Mouse (Mus musculus) inflammation-experienced regulatory T-cells, adult 6 months (primary cell): ENCODE measurements around the gene Pqlc2. TPM values are rescaled to one million over a fixed set of nuclear protein-coding genes. Genes with fewer than 3 reads are reported as not detected.
A peak's percentile ranks its signal among the peaks of the same experiment; 100 is the strongest.

Source experiments
- ATAC-seq: one replicate; pipeline ENCODE4 v1.8.0; 2017
- polyA plus RNA-seq, 3 experiments: library from polyadenylated mRNA; unstranded; fragments of 100-300 nt; shearing (Covaris generic); gene quantifications; one replicate each; pipeline ENCODE4 v1.2.1; 2017

Gene Pqlc2
- polyA plus RNA-seq, 3 experiments from 2014 or later: 7.6 to 10.0 (median 9.7) TPM

DNA sequence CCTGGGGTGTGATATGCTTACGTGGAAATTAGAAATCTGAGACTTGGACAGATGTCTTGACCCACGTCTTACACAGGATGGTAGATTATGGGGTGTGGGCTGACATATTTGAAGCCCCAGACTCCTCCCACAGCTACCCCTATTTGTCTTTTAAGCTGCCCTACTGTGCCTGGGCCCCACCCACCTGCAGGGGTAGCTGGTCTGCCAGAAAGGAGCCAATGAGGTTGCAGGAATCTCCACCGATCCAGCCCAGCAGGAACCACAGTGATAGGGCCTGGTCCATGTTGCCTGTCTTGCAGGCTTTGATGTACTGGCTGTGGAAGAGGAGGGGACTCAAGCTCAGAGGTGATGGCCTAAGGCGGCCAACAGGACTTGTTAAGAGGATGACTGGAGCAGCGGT, 8.3 kb downstream of the Pqlc2 start:
- no peak for ATAC-seq

DNA sequence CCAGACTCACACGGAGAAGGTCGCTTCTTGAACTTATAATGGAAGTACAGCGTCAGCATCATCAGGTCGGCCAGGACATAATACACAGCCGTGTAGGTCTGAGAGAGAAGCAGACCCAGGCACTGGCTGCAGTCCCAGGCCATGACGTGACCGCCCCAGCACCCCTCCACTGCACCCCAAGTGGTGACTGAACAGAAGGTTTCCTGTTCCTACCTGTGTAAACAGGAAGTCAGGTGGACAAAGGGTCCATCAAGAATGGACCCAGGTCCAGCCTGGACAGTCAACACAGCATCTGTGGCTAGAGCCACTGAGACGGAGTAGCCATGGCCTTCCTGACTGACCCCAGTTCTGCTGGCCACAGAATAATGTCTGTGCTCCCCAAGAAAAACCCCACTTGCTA, 8.7 kb downstream of the Pqlc2 start:
- ATAC-seq: no peak

DNA sequence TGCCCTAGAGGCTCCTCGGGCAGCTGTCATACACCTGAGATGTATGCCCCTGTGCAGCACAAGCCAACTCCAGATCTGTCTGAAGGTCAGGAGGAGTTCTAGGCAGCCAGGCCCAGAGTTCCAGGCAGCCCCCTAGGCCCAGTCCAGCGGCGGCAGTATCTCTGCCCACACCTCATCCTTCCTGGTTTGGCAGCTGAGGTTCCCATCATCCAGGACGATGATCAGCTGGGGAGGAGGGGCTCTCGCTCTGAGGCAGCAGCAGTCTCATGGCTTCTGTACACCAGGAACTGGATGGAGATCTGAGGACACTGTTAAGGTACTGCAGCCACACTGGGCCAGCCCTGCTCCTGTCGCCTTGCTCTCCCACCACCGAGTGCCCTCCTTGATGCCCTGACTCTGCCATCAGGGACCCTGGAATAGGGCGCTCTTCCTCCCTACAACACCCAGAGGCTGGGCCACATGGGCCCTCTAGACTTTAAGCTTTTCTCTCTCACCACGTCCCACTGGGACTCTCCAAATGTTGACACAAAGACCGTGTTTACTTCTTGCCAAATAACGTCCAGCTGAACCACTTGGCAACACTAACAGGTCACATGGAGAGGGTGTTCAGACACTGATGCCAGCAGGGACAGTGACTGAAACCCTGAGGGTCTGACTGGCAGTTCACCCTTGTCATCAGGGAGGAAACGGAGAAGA, 11.7 kb downstream of the Pqlc2 start:
- no peak for ATAC-seq

DNA sequence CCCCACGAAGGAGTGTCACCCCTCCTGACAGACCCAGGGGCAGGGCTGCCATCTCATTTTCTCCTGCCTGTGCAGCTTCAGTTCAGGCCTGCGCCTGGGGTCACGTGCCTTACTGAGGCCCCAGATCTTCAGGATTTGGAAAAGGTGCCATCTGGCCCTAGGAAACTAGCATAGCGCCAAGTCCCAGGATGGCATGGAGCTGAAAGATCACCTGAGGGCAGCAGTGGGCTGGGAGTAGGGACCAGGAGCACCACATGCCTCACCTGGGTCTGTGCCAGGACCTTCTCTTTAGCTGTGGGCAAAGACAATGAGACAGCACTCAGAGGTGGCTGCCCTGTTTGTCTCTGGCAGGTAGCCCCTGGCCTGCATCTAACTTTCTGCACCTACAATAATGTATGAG, 12.9 kb downstream of the Pqlc2 start:
- no peak for ATAC-seq

DNA sequence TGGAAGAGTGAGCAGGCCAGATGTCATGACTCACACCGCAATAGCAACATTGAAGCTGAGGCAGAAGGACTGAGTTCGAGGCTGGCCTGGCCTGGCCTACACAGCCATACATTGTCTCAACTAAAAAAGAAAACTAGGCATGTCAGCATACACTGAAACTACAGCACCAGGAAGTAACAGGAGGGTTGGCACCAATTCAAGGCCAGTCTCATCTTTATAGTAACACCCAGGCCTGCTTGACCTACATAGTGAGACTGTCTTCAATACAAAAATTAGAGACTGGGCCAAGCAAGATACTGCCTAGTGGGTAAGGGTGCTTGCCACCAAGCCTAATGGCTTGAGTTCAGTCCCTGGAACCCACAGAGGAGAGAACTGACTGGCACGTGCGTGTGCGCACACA, 18.5 kb downstream of the Pqlc2 start:
- ATAC-seq: no peak

DNA sequence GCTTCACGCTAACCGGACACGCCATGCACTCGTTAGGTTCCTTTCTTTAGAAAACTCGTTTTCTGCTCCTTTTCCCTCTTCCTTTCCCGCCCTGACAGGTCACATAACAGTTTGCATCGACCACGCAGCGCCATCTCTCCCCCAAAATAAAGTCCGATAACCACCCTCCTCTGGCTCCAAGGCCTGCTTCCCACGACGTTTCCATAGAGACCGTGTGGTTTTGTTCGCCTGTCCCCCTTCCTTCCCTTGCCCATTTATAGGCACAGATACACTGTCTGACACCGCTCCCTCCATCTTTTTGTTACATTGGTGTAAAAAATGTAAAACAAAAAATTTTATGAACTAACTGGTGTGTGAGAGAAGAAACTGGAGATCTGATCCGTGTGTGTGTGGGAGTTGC, 19.4 kb downstream of the Pqlc2 start:
- ATAC-seq: no peak

DNA sequence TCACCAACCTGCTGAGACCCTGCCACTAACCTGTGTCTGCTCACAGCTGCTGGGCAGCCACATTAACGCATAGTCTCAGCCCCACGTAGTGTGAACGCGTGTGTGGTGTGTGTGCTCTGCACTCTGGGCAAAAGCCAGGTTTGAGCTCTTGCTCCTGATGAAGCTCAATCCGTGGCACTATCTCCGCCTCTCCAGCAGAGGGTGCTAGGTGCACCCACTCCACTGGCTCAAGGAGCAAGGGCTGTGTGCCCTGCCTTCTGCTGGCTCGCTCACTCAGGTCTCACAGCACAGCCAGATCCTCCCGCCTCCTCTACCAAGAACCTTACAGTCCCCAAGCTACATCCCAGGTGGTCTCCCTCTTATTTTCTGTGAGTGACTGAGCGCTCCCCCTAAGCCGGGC, 21.5 kb downstream of the Pqlc2 start:
- peak; percentile 51 for ATAC-seq

DNA sequence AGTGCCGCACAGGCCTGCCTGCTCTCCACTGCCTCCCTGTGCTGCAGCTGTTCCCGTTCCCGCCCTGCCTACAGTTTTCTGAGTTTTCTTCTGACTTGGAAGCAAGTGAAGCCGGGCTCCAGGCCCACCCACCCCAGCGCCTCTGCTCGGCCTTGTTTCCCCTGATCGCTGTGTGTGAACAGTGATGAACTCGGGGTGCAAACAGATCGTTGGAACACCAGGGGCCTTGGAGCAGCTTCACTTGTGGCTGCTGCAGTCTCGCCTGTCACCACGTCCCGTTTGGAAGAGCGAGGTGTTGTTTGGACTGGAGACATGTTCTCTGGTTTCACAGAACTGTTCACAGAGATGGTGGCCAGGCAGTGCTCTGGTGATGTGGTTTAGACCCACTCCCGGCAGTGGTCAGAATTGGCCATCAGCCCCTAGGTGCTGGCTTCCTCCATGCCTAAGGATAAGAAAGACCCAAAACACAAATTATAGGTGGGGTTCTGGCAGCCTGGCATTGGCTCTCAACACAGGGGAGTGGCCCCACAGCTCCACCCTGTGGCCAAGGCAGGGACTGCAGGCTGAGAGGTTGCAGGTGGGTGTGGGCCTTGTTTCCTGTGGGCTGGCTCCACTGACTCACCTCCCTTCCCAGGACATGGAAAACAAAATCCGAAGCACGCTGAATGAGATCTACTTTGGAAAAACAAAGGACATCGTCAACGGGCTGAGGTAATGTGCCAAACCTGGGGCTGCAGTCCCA, 23.2 kb downstream of the Pqlc2 start:
- peak; percentile 66 for ATAC-seq

DNA sequence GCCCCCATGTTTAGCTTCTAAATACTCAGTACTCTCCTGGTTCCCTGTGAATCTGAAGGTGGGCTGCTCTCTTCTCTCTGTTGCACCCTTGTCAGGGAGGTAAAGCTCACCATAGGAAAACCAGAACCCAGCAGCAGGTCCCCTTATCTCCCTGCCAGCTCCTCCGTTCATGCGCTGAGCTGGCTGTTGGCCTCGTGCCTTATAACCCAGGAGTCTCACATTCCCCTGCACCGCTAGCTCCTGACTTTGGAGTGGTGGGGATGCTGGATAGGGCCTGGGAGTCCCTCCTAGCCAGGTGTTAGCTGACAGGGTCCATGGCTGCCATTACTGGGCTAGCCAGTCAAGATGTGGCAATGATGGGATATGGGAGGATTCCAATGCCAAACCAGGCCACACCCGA, 24.3 kb downstream of the Pqlc2 start:
- no peak for ATAC-seq

DNA sequence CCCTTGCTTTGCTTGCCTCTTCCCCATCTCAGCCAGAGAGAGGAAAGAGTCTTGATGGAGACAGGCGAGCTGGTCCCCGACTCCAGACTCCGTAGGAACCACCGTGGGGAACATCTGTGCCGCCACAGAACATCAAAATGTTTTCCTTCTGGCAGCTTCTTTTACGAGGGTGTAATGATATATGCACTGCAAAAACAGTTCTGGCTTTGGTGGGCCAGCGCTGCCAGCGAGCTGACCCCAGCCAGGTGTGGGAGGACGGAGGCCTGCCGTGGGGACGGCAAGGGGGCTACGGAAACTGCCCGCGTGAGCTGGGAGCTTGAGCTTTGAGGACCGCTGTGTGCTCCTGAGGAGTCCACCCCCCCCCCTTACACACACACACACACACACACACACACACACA, 25.6 kb downstream of the Pqlc2 start:
- ATAC-seq: no peak

DNA sequence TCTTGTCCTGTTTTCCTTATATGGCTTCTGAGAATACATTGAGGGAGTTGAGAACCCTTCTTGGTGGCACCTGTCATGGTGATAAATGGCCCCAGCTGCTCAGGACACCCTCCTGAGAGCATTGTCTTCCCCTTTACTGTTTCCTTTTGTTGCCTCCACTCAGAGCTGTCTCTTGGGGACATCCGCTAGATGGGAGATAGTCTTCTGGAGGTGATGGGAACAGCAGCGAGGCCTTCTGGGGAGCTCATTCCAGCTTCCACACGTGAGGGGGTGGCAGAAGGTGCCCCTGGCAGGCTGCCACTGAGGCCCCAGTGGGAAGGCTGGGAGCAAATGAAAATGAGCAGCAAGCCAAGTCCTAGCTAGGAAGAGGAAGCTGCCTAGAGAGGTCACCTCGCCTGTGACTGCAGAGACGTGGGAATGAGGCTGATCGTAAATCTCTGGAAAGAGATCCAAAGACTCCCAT, 27.5 kb downstream of the Pqlc2 start:
- ATAC-seq: no peak

DNA sequence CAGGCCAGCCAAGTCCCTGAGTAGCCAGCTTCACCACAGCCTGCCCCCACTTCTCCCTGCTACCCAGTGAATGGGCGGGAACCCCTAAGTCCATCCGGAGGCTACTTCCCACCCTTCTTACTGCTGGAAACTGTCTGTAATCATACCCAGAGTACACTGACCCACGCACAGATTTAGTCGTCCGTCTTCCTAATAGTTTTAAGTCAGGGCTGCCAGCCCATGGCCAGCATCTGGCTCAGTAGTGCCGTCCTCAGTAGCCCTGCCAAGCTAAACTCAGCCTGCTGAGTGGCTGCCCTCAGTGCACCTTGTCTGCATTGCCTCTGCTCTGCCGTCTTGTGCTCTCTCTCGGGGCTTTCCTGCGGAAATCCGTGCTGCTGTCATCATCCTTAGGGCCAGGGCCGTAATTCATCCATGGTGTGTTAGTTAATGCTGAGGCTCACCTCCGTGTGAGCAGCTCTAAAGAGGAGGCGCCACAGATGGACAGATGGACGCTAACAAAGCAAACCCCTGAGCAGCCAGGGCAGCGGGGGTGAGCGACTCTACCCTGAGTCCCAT, 28.6 kb downstream of the Pqlc2 start:
- no peak for ATAC-seq

DNA sequence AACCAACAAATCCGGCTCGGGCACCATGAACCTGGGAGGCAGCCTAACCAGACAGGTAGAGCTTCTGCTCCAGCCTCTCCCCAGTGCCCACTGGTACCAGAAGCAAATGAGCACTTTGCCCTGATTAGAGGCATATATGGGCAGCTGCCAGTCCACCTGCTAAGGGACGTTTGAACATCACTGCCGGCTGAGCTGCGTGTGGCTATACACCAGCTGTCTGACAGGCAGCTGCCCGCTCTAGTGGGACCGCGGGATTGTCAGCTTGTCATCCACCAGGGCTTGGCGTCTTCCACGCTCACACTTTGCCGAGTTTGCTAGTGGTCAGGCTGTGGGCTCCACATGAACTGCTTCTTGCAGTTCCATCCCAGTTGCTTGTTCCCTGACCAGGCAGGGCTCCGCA, 30.0 kb downstream of the Pqlc2 start:
- no peak for ATAC-seq

DNA sequence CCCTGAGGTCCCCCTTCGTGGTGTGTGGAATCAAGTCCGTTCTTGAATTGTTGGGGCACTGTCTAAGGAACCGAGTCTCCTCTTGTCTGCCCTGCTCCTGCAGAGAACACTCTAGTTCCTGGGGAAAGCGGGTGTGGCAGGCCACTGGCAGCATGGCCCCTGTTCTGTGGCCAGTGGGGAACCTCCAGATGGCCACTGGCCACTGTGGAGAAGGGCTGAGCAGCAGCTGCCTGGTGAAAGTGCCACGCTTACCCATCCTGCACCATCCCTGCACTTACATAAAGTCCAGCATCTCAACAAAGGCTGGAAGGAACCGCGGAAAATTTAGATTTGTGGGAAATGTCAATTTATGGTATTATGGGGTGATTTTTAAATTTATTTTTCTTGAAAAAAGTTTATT, 34.1 kb downstream of the Pqlc2 start:
- no peak for ATAC-seq

DNA sequence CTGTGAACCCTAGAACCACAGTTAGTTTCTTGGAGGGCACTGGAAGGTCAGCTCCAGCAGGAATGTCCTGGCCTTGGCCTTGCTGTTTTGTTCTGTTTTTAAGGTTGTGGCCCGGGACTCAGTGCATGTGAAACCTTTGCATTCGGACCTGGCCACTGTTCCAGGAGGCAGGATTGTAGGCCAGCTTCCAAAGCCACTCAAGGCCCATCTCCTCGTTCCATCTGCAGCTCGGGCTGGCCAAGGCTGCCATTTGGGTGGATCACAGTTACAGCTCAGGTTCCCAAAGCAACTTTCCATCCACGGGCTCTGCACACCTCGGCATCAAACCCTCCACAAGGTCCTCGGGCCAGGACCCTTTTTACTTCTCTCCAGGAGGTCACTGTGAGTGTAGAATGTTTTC, 35.9 kb downstream of the Pqlc2 start:
- ATAC-seq: no peak

DNA sequence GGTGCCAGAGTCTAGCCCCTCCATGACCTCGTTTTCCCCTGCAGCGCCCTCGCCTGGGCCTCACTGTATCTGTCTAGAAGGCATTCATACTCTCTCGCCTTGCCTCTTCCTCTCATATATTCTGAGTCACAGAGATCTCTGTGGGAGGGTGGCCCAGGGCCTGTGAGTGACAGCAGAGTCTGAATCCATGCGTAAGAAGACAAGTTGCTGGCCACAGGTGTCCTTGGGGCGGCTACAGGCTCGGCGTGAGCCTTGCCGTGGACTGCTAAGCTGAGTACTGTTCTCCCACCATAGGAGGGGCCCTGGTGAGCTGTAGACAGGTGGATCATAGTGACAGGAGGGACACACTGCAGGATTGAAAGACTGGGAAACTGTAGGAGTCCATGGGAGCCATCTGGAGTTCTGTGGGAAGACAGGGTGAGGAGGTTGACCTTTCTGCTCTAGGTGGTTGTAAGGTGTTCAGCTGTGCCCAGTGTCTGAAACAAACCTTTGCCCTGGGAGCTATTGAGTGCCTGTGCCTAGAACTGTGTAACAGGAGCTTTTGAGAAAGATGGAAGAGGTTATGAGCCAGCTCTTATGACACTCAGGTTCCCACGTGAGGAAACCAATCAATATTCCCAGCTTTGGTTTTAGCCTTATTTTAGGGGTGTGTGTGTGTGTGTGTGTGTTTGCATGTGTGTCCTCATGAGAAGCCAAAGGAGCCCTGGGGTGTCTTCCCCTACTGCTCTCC, 37.4 kb downstream of the Pqlc2 start:
- no peak for ATAC-seq

DNA sequence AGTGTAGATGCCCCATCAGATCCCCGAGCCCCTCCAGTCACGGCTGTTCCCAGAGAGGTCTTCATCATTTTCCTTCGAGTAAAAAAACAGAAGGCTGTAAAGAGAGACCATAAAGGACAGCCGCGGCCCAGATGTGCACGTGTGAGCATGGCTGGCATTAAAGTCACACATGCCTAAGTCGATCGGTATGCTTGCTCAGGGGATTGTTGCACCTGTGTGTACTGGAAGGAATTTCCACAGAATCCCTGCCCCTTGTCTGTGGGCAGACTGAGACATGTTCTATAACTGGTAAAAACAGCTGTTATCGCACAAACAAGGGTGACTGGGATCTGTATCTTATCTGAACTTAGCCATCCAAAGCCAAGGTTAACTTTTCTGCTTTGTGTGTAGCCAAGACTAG, 38.9 kb downstream of the Pqlc2 start:
- no peak for ATAC-seq

DNA sequence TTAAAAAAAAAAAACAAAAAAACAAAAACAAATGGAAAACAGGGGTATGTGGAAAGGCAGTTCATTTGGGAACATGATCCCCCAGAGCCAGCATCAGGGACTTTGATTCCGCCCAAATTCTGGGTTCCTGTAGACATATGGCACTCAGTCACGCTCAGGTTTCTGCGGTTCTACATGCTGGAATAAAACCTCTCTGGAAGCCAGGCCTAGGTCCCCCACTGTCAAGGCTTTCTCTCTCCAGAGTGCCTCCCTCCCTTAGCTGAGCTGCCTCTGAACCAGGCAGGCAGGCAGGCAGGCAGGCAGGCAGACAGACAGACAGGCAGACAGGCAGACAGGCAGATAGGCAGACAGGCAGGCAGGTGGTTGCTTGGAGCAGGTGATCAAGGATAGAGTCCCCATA, 40.3 kb downstream of the Pqlc2 start:
- no peak for ATAC-seq

DNA sequence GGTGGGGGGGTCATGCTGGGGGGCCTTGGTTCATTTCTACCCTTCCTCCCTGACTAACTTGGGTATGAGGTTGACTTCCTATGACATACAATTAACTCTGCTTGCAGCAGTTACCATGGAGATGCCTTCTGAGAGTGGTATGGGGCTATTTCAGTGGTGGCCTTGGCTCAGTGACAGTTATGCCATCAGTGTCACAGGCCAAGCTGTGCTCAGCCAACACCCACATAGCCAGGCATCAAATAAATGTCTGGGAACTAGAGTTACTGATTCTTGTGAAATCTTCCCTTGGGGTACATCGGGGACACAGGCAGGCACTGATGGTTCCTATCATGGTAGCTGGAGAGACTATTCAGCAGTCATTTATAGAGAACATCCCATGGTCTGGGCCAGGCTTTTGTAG, 42.3 kb downstream of the Pqlc2 start:
- ATAC-seq: no peak

DNA sequence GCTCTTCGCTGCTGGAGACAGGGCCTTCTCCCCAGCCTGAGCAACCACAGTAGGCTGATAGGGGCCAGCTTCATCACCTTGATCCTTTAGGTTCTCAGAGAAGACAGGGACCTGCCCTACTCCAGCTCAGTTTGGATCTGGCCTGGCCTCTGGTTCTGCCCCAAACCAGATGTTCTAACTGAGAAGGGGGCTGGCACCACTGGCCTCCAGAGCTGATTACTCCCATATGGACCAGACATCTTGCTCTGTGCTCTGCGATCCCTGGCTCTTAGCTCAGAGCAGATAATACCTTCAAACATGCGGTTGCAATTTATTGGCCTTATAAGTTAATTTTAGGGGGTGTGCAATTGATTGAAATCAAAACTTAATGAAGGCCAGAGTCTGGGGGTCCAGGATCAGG, 43.2 kb downstream of the Pqlc2 start:
- no peak for ATAC-seq

DNA sequence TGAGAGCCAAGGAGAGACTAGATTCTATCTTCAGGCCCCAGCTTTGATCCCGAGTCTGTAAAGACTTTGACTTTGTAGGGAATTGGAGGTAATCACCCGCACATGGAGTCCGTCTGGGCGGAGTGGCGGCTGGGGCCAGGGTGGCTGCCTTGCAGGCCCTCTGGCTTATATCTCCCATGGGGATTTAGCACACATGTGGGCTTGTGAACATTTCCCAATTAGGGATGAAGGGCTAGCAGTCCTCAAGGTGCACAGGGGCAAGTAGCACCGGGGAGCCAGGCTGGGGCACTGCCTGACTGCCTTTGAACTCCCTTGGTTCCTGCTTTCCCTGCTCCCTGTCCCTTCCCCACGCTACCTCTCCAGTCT, 44.0 kb downstream of the Pqlc2 start:
- ATAC-seq: no peak

DNA sequence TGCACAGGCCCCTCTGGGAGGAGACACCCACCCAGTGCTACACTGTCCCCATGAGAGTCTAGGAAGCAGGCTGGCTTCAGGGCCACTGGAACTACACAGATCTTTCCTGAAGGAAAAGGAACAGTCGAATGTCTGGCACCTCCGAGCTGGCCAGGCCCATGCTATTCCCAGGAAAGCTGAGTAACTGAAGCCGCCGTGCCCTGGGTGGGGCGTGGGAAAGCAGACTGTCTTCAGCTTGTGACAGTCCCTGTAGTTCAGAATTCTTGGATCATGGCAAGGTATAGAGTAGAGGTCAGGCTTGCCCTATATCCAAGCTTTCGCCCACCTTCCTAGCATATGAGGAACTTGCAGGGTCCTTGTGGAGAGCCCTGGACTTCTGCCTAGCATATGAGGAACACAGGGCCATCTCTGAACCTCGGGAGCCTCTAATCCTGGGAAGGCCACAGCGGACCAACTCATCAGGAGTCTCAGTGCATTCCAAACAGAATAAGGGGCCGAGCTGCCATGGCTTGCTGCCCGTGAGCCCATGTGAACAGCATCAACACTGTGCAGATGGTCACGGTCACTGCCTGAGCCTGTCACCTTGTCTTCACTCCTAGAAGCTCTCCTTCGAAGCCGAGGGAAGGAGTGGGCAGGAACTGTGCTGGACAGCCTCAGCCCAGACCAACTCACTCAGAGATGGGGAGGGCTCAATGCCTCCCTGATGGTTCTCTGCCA, 44.6 kb downstream of the Pqlc2 start:
- no peak for ATAC-seq

DNA sequence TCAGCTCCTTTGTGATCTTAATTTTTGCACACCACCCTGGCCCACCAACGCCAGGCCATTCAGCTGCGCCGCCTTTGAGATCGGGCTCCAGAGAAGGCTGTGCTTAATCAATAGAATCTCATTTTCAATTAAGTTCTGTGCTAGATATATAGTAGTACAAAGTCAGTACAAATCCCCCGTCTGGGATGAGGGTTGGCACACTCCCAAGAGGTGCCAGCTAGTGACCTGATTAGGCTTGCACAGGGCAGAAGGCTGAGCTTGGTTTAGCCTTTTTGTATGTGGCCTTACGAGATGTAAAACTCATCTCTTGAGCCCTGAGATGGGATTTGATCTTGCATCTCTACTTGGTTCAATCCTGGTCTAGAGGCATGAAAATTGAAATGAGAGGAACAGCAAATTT, 47.5 kb downstream of the Pqlc2 start:
- ATAC-seq: no peak
